Mouse (Mus musculus) kidney, adult 2 months (tissue): ENCODE measurements around the gene Psmd9.

Experiments
- CTCF ChIP-seq: fragments of 200-500 bp; conservative IDR thresholded peaks from 2 replicates; pipeline ENCODE4 v1.5.1; 2011; ENCODE audit warnings: low read depth, mild to moderate bottlenecking, control low read depth, low read length, moderate library complexity, mixed read lengths; ENCODE audit not compliant: insufficient read depth, insufficient read length
- POLR2A ChIP-seq: fragments of 200-500 bp; IDR thresholded peaks from one replicate; pipeline ENCODE4 v1.6.1; 2011; ENCODE audit warnings: low read depth, low read length, control low read depth

DNA sequence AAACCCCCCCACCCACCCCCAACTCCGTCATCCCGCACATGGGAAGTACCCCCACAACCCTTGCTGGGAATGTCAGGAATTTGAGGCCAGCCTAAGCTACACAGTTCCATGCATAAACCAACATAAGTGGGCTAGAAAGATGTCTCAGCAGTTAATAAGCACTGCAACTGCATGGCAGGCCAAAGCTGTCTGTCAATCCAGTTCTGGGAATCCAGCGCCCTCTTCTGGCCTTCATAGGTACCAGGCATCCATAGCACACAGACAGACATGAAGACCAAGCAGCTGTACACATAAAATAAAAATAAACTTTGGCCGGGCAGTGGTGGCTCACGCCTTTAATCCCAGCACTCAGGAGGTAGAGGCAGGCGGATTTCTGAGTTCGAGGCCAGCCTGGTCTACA is 13.8 kb upstream of the Psmd9 start:
- TF ChIP-seq POLR2A = no peak
- peak; percentile 87 for TF ChIP-seq CTCF
